Mouse (Mus musculus): Measurements from ENCODE around the gene Prl8a6.

The Prl8a6 gene

GRCm38 (mm10) chr13:27438588-27438987 lies at the start of gene Prl8a6:
Prl8a6 (minus strand) TSS chr13:27438688.
- no peak for DNase-seq

- DNase-seq = no peak
Observed at GRCm38 (mm10) chr13:27433159-27433558, 5.3 kb downstream of the Prl8a6 start.

- no peak for DNase-seq
Observed at GRCm38 (mm10) chr13:27413640-27414039, 24.8 kb downstream of the Prl8a6 start.

- no peak for DNase-seq
Observed at GRCm38 (mm10) chr13:27399061-27399724, 39.3 kb downstream of the Prl8a6 start.

GRCm38 (mm10) chr13:27390746-27391145 lies 47.7 kb downstream of the Prl8a6 start, which contains the start of gene Prl2b1:
Prl2b1 (minus strand) TSS chr13:27390846.
- no peak for DNase-seq

Data from kidney, postnatal 14 days (tissue).